18 mouse cellular contexts compared by ENCODE assay signal in the genomic region with DNA sequence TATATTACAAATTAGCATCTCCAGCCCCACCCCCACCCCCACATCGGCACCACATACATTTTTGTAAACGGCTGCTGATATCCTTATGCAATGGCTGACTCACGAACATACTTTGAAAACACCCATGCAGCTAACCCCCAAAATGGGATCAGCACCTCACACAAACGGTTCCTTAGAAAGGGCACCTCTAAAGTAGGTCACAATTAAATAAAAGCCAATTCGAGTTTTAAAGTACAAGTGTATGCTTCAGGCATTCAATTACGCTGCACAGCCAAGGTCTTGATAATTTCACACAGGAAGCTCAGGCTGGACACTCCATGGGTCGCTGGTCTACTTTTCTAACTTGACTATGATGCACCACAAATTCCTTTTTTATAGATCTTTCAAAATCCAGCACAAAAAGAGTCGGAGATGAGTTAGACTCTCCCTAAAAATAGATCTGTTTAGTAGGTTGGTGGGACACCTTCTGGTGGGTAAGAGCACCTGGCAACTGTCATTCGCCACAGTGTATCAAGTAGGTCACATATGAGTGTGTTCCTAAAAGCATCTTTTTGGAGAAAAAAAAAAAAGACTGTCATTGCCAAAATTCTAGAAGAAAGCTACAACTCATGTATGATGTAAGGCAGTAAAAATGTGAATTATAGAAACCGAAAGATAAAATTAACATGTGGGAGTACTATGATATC. TPM values are rescaled to one million over a fixed set of nuclear protein-coding genes. Genes with fewer than 3 reads are reported as not detected.
DNase-seq lines count a peak whose midpoint lies in the region; ATAC-seq lines count a peak whose summit lies in the region.
"Had no signal": no experiment of that assay in that cellular context is flagged by ENCODE, and none has a peak within 500 bp of the region (broad histone marks: within the 10 kb centered on the region; RNA-seq: fewer than 3 reads in every experiment).

No protein-coding gene starts in this region.

- no peak for DNase-seq in frontal cortex, postnatal 14 days (ENCODE audit: low spot score in 2 of 2)
- peak; percentile 76 for DNase-seq in brain, adult 2 months (ENCODE audit: low read depth, low spot score)
- peak; percentile 65 for DNase-seq in thymus, postnatal 0 days (ENCODE audit: low spot score)
- DNase-seq in thymus, postnatal 36 days: peak; percentile 4 to 37
- DNase-seq in spleen, adult 18-20 months: no peak
- no peak for DNase-seq in forebrain, embryonic 14.5 days (ENCODE audit: low spot score)
- DNase-seq: adrenal gland, postnatal 10 days; cerebellum, adult 18-20 months; cerebellum, postnatal 36 days; gastrocnemius, postnatal 10 days; heart, postnatal 10 days; heart, postnatal 4 days; kidney, adult 11 months had no signal

- H3K4me1 ChIP-seq in forebrain, embryonic 14.5 days (ENCODE audit: control insufficient read depth, insufficient read depth, low read length): no peaks in the 10 kb centered on the region

- no peak overlapping the region for H3K27ac ChIP-seq in forebrain, embryonic 14.5 days (ENCODE audit: low read depth, low read length)
- H3K27ac ChIP-seq: embryonic facial prominence, embryonic 10.5 days; forebrain, embryonic 13.5 days; hindbrain, embryonic 12.5 days had no signal

- H3K4me2 ChIP-seq in forebrain, embryonic 14.5 days (ENCODE audit: low read length): no peak overlapping the region
- H3K4me2 ChIP-seq: forebrain, embryonic 13.5 days; hindbrain, embryonic 12.5 days had no signal

- H3K9me3 ChIP-seq in forebrain, embryonic 14.5 days (replicated peaks; ENCODE audit: control insufficient read depth, low read length): no peaks in the 10 kb centered on the region
- H3K9me3 ChIP-seq: embryonic facial prominence, embryonic 10.5 days; forebrain, embryonic 13.5 days; hindbrain, embryonic 12.5 days had no signal

- H3K36me3 ChIP-seq in forebrain, embryonic 14.5 days (ENCODE audit: control insufficient read depth, insufficient read depth, low read length): no peaks in the 10 kb centered on the region
- H3K36me3 ChIP-seq: embryonic facial prominence, embryonic 10.5 days; hindbrain, embryonic 12.5 days had no signal

- no peaks in the 10 kb centered on the region for H3K27me3 ChIP-seq in forebrain, embryonic 14.5 days (replicated peaks; ENCODE audit: control insufficient read depth, insufficient read depth, low read length)
- H3K27me3 ChIP-seq: forebrain, embryonic 13.5 days; hindbrain, embryonic 12.5 days had no signal

- 88% methylated on average over 10 of the region's 10 CpGs for WGBS in forebrain, embryonic 14.5 days

- no peak overlapping the region for H3K9ac ChIP-seq in forebrain, embryonic 14.5 days (ENCODE audit: low read length)
- H3K9ac ChIP-seq: forebrain, embryonic 13.5 days; hindbrain, embryonic 12.5 days had no signal

- H3K4me3 ChIP-seq in forebrain, embryonic 14.5 days (ENCODE audit: low read depth, low read length): no peak overlapping the region
- H3K4me3 ChIP-seq: embryonic facial prominence, embryonic 10.5 days; forebrain, embryonic 13.5 days; hindbrain, embryonic 12.5 days had no signal

- ATAC-seq in frontal cortex, adult (ENCODE audit: low TSS enrichment): peak; percentile 53
- no peak for ATAC-seq in forebrain, embryonic 14.5 days
- ATAC-seq: forebrain, embryonic 13.5 days; hindbrain, embryonic 16.5 days had no signal

RNA-seq across cellular contexts. Expression of gene Fam122a, which starts 25.7 kb away (rescaled TPM):
- 56.2 and 63.9 TPM in 2 replicates for polyA plus RNA-seq in thymus, postnatal 0 days (2015; fragmentation: Nextera tagmentation; extraction: Ambion mirVana)
- polyA plus RNA-seq in forebrain, embryonic 14.5 days (2014; fragmentation: Nextera tagmentation; extraction: Ambion mirVana): 41.3 and 48.2 TPM in 2 replicates

RNA-seq across cellular contexts. Expression of gene Pip5k1b, which starts 52.8 kb away (rescaled TPM):
- 5.1 and 6.1 TPM in 2 replicates for polyA plus RNA-seq in thymus, postnatal 0 days (2015; fragmentation: Nextera tagmentation; extraction: Ambion mirVana)
- polyA plus RNA-seq in forebrain, embryonic 14.5 days (2014; fragmentation: Nextera tagmentation; extraction: Ambion mirVana): 1.8 and 2.1 TPM in 2 replicates

Comparison
In these comparisons a context has a peak if more than half of its experiments do, and no peak if none do; other contexts are left out.
1. DNase-seq: peak in brain, adult 2 months (single experiment), thymus, postnatal 0 days (single experiment) and thymus, postnatal 36 days (2 of 2); none in frontal cortex, postnatal 14 days (0 of 2), spleen, adult 18-20 months (0 of 2) and forebrain, embryonic 14.5 days (single experiment).